Mouse (Mus musculus): ENCODE measurements around the gene Plpp7. TPM values are rescaled to one million over a fixed set of nuclear protein-coding genes. Genes with fewer than 3 reads are reported as not detected.

Plpp7 gene
- polyA plus RNA-seq, 1 experiment from 2014 or later = 16.6 TPM

- no peak for ATAC-seq
- 85% methylated on average over 9 of the region's 9 CpGs for WGBS
- peaks cover 11% of the 10 kb centered on the region for H3K4me1 ChIP-seq (replicated peaks)
- H3K9me3 ChIP-seq = no peaks in the 10 kb centered on the region
- no peak overlapping the region for H3K27ac ChIP-seq
- H3K4me3 ChIP-seq (replicated peaks) = no peak overlapping the region
- H3K36me3 ChIP-seq = no peaks in the 10 kb centered on the region
- H3K4me2 ChIP-seq (replicated peaks) = no peak overlapping the region
- no peaks in the 10 kb centered on the region for H3K27me3 ChIP-seq
- H3K9ac ChIP-seq (replicated peaks) = no peak overlapping the region
Observed at GRCm38 (mm10) chr2:32131205-32131834, 36.0 kb downstream of the Plpp7 start.

GRCm38 (mm10) chr2:32131866-32132566, 36.7 kb downstream of the Plpp7 start:
- Histone ChIP-seq H3K4me2 (replicated peaks) (no peak overlapping the region), H3K9ac (replicated peaks) (no peak overlapping the region), H3K27ac (no peak overlapping the region), H3K9me3 (no peaks in the 10 kb centered on the region), H3K27me3 (no peaks in the 10 kb centered on the region), H3K4me1 (replicated peaks) (peaks cover 13% of the 10 kb centered on the region), H3K36me3 (no peaks in the 10 kb centered on the region), H3K4me3 (replicated peaks) (no peak overlapping the region)
- WGBS = 70% methylated on average over 6 of the region's 6 CpGs
- no peak for ATAC-seq

DNA sequence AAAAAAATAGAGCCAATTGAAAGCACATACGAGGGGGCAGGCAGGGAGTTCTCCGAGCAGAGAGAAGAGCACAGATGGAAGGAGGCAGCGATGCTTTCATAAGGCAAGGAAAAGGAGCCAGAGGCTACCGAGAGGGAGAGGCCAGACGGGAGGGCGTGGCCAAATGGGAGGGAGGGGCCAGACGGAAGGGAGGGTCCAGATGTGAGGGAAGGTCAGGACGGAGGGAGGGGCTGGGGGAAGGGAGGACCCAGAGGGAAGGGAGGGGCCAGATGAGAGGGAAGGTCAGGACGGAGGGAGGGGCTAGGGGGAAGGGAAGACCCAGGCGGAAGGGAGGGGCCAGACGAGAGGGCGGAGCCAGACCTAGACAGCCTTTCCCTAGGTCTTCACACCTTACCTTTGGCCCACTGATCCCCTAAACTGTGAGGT, 37.3 kb downstream of the Plpp7 start:
- ATAC-seq = no peak
- H3K4me2 ChIP-seq (replicated peaks) = 0 out of 2 replicates have a peak overlapping the region, but pooled peaks have one; percentile 6

DNA sequence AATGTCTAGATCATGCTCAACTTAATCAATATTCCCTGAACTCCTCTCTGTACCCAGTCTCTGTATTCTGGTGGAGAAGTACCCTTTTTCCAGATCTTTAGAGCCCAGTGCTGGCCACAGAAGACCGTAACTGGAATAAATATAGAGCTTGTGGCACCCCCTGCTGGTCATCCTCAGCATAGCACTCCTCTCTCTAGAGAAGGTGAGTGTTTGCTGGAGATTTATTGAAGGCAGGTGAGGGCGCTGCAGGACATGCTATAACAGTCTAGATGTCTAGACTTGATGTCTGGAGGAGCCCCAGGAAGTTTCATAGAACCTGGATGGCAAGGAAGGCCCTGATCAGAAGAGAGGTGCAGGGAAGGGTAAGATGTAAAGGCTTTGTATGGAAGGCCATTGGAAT, 38.7 kb downstream of the Plpp7 start:
- Histone ChIP-seq H3K27me3 (no peaks in the 10 kb centered on the region), H3K4me2 (replicated peaks) (no peak overlapping the region), H3K4me3 (replicated peaks) (no peak overlapping the region), H3K9ac (replicated peaks) (0 out of 2 replicates have a peak overlapping the region, but pooled peaks have one; percentile 2), H3K27ac (no peak overlapping the region), H3K36me3 (no peaks in the 10 kb centered on the region), H3K4me1 (replicated peaks) (peaks cover 25% of the 10 kb centered on the region), H3K9me3 (no peaks in the 10 kb centered on the region)
- WGBS = 6% methylated on average over 2 of the region's 2 CpGs
- ATAC-seq = no peak

More for the DNA sequence above, 37.3 kb downstream of the Plpp7 start:
- Histone ChIP-seq H3K27me3 (no peaks in the 10 kb centered on the region), H3K4me3 (replicated peaks) (no peak overlapping the region), H3K9me3 (no peaks in the 10 kb centered on the region), H3K4me1 (replicated peaks) (peaks cover 17% of the 10 kb centered on the region), H3K36me3 (no peaks in the 10 kb centered on the region), H3K9ac (replicated peaks) (no peak overlapping the region), H3K27ac (no peak overlapping the region)
- WGBS = 4% methylated on average over 12 of the region's 12 CpGs

- peak overlapping the region; percentile 88 for H3K27ac ChIP-seq
- peaks cover 21% of the 10 kb centered on the region for H3K4me1 ChIP-seq (replicated peaks)
- H3K9ac ChIP-seq (replicated peaks) = peak overlapping the region; percentile 76
- H3K9me3 ChIP-seq = no peaks in the 10 kb centered on the region
- peak; percentile 96 for ATAC-seq
- H3K4me3 ChIP-seq (replicated peaks) = peak overlapping the region; percentile 60
- WGBS = under 1% methylated on average over 39 of the region's 40 CpGs
- H3K4me2 ChIP-seq (replicated peaks) = peak overlapping the region; percentile 90
- no peaks in the 10 kb centered on the region for H3K27me3 ChIP-seq
- no peaks in the 10 kb centered on the region for H3K36me3 ChIP-seq
Observed at GRCm38 (mm10) chr2:32137667-32138266, 42.4 kb downstream of the Plpp7 start.

GRCm38 (mm10) chr2:32139377-32139776, 44.0 kb downstream of the Plpp7 start:
- Histone ChIP-seq H3K4me2 (replicated peaks) (no peak overlapping the region), H3K9me3 (no peaks in the 10 kb centered on the region), H3K4me3 (replicated peaks) (no peak overlapping the region), H3K27me3 (no peaks in the 10 kb centered on the region), H3K36me3 (no peaks in the 10 kb centered on the region), H3K9ac (replicated peaks) (no peak overlapping the region), H3K4me1 (replicated peaks) (peaks cover 21% of the 10 kb centered on the region), H3K27ac (no peak overlapping the region)
- 83% methylated on average over 5 of the region's 5 CpGs for WGBS
- ATAC-seq = no peak

DNA sequence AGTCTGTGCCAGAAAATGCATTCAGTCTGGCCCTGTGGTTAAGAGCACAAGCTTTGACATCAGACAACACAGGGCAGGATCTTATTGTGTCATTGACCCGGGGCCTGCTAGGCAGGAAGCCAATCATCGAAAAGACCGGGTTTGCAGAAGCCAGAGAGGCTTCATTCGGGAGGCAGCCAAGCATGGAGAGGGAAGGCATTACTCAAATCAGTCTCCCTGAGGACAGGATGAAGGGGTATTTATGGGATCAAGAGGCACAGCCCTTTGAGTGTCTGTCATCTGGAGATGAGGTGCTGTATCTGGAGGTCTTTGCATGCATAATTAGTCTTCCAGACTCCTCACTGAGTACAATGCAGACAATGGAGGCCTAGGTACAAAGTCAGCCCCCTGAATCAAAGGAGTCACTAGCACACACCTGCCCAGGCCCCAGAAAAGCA, 45.2 kb downstream of the Plpp7 start:
- no peaks in the 10 kb centered on the region for H3K9me3 ChIP-seq
- no peak for ATAC-seq
- H3K4me2 ChIP-seq (replicated peaks) = no peak overlapping the region
- WGBS = 20% methylated on average over 4 of the region's 4 CpGs
- H3K9ac ChIP-seq (replicated peaks) = no peak overlapping the region
- H3K36me3 ChIP-seq = no peaks in the 10 kb centered on the region
- H3K27ac ChIP-seq = peak overlapping the region; percentile 36; the same call in 1 of the 2 replicates
- H3K4me1 ChIP-seq (replicated peaks) = peaks cover 21% of the 10 kb centered on the region
- H3K4me3 ChIP-seq (replicated peaks) = no peak overlapping the region
- H3K27me3 ChIP-seq = no peaks in the 10 kb centered on the region

GRCm38 (mm10) chr2:32141602-32142001, 46.3 kb downstream of the Plpp7 start:
- peaks cover 22% of the 10 kb centered on the region for H3K4me1 ChIP-seq (replicated peaks)
- 75% methylated on average over 6 of the region's 6 CpGs for WGBS
- no peak overlapping the region for H3K27ac ChIP-seq
- ATAC-seq = no peak
- H3K9ac ChIP-seq (replicated peaks) = no peak overlapping the region
- no peaks in the 10 kb centered on the region for H3K9me3 ChIP-seq
- no peaks in the 10 kb centered on the region for H3K36me3 ChIP-seq
- H3K4me3 ChIP-seq (replicated peaks) = no peak overlapping the region
- no peaks in the 10 kb centered on the region for H3K27me3 ChIP-seq
- no peak overlapping the region for H3K4me2 ChIP-seq (replicated peaks)

GRCm38 (mm10) chr2:32142368-32142767, 47.0 kb downstream of the Plpp7 start:
- Histone ChIP-seq H3K4me2 (replicated peaks) (no peak overlapping the region), H3K4me1 (replicated peaks) (peaks cover 19% of the 10 kb centered on the region), H3K36me3 (no peaks in the 10 kb centered on the region), H3K27ac (no peak overlapping the region), H3K4me3 (replicated peaks) (no peak overlapping the region), H3K9me3 (no peaks in the 10 kb centered on the region), H3K27me3 (no peaks in the 10 kb centered on the region), H3K9ac (replicated peaks) (no peak overlapping the region)
- no peak for ATAC-seq
- 66% methylated on average over 6 of the region's 6 CpGs for WGBS

- H3K27me3 ChIP-seq = no peaks in the 10 kb centered on the region
- ATAC-seq = no peak
- no peaks in the 10 kb centered on the region for H3K9me3 ChIP-seq
- no peak overlapping the region for H3K27ac ChIP-seq
- H3K9ac ChIP-seq (replicated peaks) = no peak overlapping the region
- peaks cover 9% of the 10 kb centered on the region for H3K4me1 ChIP-seq (replicated peaks)
- no peaks in the 10 kb centered on the region for H3K36me3 ChIP-seq
- no peak overlapping the region for H3K4me2 ChIP-seq (replicated peaks)
- no peak overlapping the region for H3K4me3 ChIP-seq (replicated peaks)
- 91% methylated on average over 5 of the region's 5 CpGs for WGBS
Observed at GRCm38 (mm10) chr2:32144633-32145032, 49.3 kb downstream of the Plpp7 start.

GRCm38 (mm10) chr2:32146617-32147162, 51.4 kb downstream of the Plpp7 start:
- WGBS = 69% methylated on average over 5 of the region's 5 CpGs
- ATAC-seq = no peak
- H3K4me1 ChIP-seq (replicated peaks) = peaks cover 10% of the 10 kb centered on the region
- no peak overlapping the region for H3K27ac ChIP-seq
- no peak overlapping the region for H3K9ac ChIP-seq (replicated peaks)
- no peaks in the 10 kb centered on the region for H3K27me3 ChIP-seq
- no peak overlapping the region for H3K4me2 ChIP-seq (replicated peaks)
- no peaks in the 10 kb centered on the region for H3K36me3 ChIP-seq
- H3K4me3 ChIP-seq (replicated peaks) = no peak overlapping the region
- no peaks in the 10 kb centered on the region for H3K9me3 ChIP-seq

DNA sequence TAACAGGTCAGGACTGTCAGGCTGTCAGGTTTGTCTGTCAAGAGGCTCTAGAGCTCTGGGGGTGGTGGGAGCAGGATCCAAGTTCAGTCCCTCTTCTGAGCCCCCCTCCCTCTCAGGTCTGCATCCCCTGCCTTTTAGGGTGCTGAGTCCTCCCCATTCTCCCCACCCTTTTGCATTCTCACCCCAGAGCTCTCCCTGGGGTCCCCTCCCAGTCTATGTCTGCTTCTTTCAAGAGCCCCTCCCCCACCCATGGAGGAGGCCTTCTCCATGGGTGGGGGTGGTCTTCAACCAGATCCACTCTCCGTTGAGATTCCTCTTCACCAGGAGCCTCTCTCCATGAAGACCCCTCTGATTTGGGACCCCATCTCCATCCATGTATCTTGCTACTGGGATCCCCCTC, 54.8 kb downstream of the Plpp7 start:
- Histone ChIP-seq H3K36me3 (no peaks in the 10 kb centered on the region), H3K4me3 (replicated peaks) (peak overlapping the region; percentile 92), H3K4me2 (replicated peaks) (peak overlapping the region; percentile 100), H3K27ac (peak overlapping the region; percentile 99), H3K27me3 (no peaks in the 10 kb centered on the region), H3K9ac (replicated peaks) (peak overlapping the region; percentile 99), H3K4me1 (replicated peaks) (peaks cover 42% of the 10 kb centered on the region), H3K9me3 (no peaks in the 10 kb centered on the region)
- no peak for ATAC-seq
- 21% methylated on average over 1 of the region's 1 CpGs for WGBS

Data from midbrain, embryonic 13.5 days (tissue).